Mouse (Mus musculus) kidney, embryonic 14.5 days (tissue): ENCODE results near the gene Stk11. TPM values are rescaled to one million over a fixed set of nuclear protein-coding genes. Genes with fewer than 3 reads are reported as not detected.

ENCODE experiments used
- ATAC-seq: fragments of 200-750 bp; cut with Nextera tagmentation; 2 replicates; pipeline ENCODE4 v1.8.0; 2017; ENCODE audit warnings: moderate number of reproducible peaks, mild to moderate bottlenecking, moderate TSS enrichment, moderate library complexity; ENCODE audit not compliant: low FRiP score, low TSS enrichment
- H3K27ac ChIP-seq: fragments of 300-500 bp; sonication (generic); 2 replicates; pipeline ENCODE4 v1.5.1; 2014; ENCODE audit warnings: low read depth, mild to moderate bottlenecking, low read length, moderate library complexity, mixed read lengths
- H3K27me3 ChIP-seq: fragments of 300-500 bp; sonication (generic); 2 replicates; pipeline ENCODE4 v1.6.1; 2014; ENCODE audit warnings: mild to moderate bottlenecking, low read length; ENCODE audit not compliant: control insufficient read depth, insufficient read depth
- H3K36me3 ChIP-seq: fragments of 300-500 bp; sonication (generic); 2 replicates; pipeline ENCODE4 v1.6.1; 2014; ENCODE audit warnings: low read length, mixed read lengths; ENCODE audit not compliant: control insufficient read depth, insufficient read depth
- H3K4me1 ChIP-seq: fragments of 300-500 bp; sonication (generic); 2 replicates; pipeline ENCODE4 v1.6.1; 2014; ENCODE audit warnings: low read length, mixed read lengths; ENCODE audit not compliant: control insufficient read depth, insufficient read depth
- H3K4me2 ChIP-seq: fragments of 300-500 bp; sonication (generic); replicated peaks from 2 replicates; pipeline ENCODE4 v1.6.1; 2014; ENCODE audit warnings: low read depth, mild to moderate bottlenecking, low read length
- H3K4me3 ChIP-seq: fragments of 300-500 bp; sonication (generic); 2 replicates; pipeline ENCODE4 v1.5.1; 2014; ENCODE audit warnings: mild to moderate bottlenecking, low read length
- H3K9ac ChIP-seq: fragments of 300-500 bp; sonication (generic); 2 replicates; pipeline ENCODE4 v1.6.1; 2014; ENCODE audit warnings: low read depth, mild to moderate bottlenecking, low read length, moderate library complexity
- H3K9me3 ChIP-seq: fragments of 300-500 bp; sonication (generic); 2 replicates; pipeline ENCODE4 v1.6.1; 2016; ENCODE audit warnings: low read length; ENCODE audit not compliant: control insufficient read depth
- WGBS: fragments of 180-500 bp; shearing (Covaris S2); extraction: QIAGEN DNeasy Blood & Tissue Kit; methylation state at CpG from one replicate; pipeline ENCODE4 v1.1.7; 2014; 5-methylcytosine and 5-hydroxymethylcytosine counted together
- polyA plus RNA-seq: library from polyadenylated mRNA; unstranded; fragments of >200 nt; fragmentation: Nextera tagmentation; extraction: Ambion mirVana; gene quantifications from 2 replicates; pipeline ENCODE4 v1.2.1, GENCODE M21; 2014

Gene Stk11
- polyA plus RNA-seq, 1 experiment from 2014 or later, result 26.6 TPM

GRCm38 (mm10) chr10:80103032-80103431 lies 12.6 kb upstream of the Stk11 start:
- H3K4me1 ChIP-seq, result peaks cover 20% of the 10 kb centered on the region
- no peaks in the 10 kb centered on the region for H3K27me3 ChIP-seq
- H3K36me3 ChIP-seq, result no peaks in the 10 kb centered on the region
- H3K27ac ChIP-seq, result peak overlapping the region; percentile 73
- H3K9ac ChIP-seq, result 0 out of 2 replicates have a peak overlapping the region, but pooled peaks have one; percentile 91
- ATAC-seq, result no peak
- WGBS, result 83% methylated on average over 2 of the region's 2 CpGs
- peak overlapping the region; percentile 95; the same call in 1 of the 2 replicates for H3K4me3 ChIP-seq
- no peak overlapping the region; the same call in 1 of the 2 replicates for H3K4me2 ChIP-seq
- no peaks in the 10 kb centered on the region for H3K9me3 ChIP-seq

GRCm38 (mm10) chr10:80104181-80104580 lies 11.4 kb upstream of the Stk11 start:
- WGBS, result 76% methylated on average over 3 of the region's 3 CpGs
- peaks cover 20% of the 10 kb centered on the region for H3K4me1 ChIP-seq
- H3K4me2 ChIP-seq, result no peak overlapping the region
- H3K27ac ChIP-seq, result no peak overlapping the region
- no peaks in the 10 kb centered on the region for H3K27me3 ChIP-seq
- H3K9me3 ChIP-seq, result no peaks in the 10 kb centered on the region
- no peak overlapping the region for H3K9ac ChIP-seq
- no peak overlapping the region for H3K4me3 ChIP-seq
- H3K36me3 ChIP-seq, result no peaks in the 10 kb centered on the region
- no peak for ATAC-seq

DNA sequence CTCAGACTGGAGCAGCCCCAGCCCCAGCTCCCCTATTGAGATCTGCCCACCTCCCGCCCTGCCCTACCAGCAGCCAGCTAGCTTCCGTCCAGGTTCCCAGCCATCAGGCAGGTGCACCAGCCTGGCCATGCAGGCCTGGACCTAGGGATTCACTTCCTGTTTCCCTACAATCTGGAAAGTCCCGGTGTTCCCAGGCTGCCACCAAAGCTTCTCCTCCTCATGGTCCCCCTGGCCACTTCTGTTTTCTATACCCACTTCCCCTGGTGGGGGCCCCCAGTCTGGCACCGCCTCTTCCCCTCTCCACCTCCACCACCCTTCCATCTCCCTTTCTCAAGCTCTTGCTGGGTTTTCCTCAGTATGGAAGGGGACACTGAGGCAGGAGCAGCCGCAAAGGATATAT lies 10.1 kb upstream of the Stk11 start, which contains the start of gene Sbno2:
Gene Sbno2 (minus strand): TSS at position 112 of the 400 bp plus-strand sequence.
- Histone ChIP-seq H3K27me3 (no peaks in the 10 kb centered on the region), H3K4me3 (no peak within 1 kb of the TSS), H3K4me2 (no peak within 1 kb of the TSS), H3K9ac (no peak within 1 kb of the TSS), H3K27ac (no peak within 1 kb of the TSS), H3K9me3 (no peaks in the 10 kb centered on the region), H3K4me1 (peaks cover 20% of the 10 kb centered on the region), H3K36me3 (no peaks in the 10 kb centered on the region)
- no peak for ATAC-seq
- WGBS, result 79% methylated on average over 5 of the region's 5 CpGs

DNA sequence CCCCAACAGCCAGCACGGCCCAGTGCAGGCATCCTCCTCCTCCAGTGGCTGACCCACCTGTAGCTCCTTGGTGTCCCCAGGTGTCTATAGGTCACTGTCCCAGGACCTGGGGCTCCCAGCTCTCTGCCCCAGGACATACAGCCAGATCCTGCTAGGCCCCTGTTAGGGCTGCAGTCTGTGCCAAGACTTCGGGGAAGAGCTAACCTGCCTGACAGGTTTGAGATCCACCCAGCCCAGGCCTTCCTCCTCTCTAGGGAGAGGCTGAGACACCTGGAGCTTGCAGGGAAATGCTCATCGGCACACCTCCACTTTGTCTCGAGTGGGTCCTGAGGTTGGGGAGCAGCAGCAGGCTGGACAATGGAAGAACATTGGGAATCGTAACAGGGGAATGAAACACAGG lies 9.7 kb upstream of the Stk11 start:
- WGBS, result 73% methylated on average over 5 of the region's 5 CpGs
- ATAC-seq, result no peak
- H3K27ac ChIP-seq, result no peak overlapping the region
- H3K27me3 ChIP-seq, result no peaks in the 10 kb centered on the region
- no peaks in the 10 kb centered on the region for H3K9me3 ChIP-seq
- no peak overlapping the region for H3K4me2 ChIP-seq
- peaks cover 15% of the 10 kb centered on the region for H3K4me1 ChIP-seq
- H3K9ac ChIP-seq, result no peak overlapping the region
- H3K4me3 ChIP-seq, result no peak overlapping the region
- H3K36me3 ChIP-seq, result no peaks in the 10 kb centered on the region

DNA sequence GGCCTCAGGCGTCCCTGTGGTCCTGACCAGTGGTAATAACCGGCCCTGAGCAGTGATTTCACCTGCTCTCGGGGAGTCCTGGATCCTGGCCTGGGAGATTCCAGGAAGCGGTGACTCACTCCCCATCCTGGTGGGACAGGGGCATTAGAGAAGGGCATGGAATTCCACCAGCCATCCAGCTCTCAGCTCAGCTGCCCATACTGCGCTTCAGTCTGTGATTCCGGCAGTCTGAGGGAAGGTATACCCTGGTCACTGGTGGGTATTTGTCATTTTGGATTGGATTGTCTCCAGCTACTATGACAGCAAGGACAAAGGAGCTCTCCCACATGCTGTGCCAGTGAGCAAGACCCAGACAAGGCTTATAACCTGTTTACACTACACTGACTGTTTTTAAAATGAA lies 7.9 kb upstream of the Stk11 start:
- Histone ChIP-seq H3K36me3 (no peaks in the 10 kb centered on the region), H3K4me1 (0 out of 2 replicates have a peak, but pooled peaks cover 3% of the 10 kb centered on the region), H3K27me3 (no peaks in the 10 kb centered on the region), H3K4me3 (no peak overlapping the region), H3K27ac (no peak overlapping the region), H3K9me3 (no peaks in the 10 kb centered on the region), H3K9ac (no peak overlapping the region), H3K4me2 (no peak overlapping the region)
- 61% methylated on average over 6 of the region's 6 CpGs for WGBS
- no peak for ATAC-seq

DNA sequence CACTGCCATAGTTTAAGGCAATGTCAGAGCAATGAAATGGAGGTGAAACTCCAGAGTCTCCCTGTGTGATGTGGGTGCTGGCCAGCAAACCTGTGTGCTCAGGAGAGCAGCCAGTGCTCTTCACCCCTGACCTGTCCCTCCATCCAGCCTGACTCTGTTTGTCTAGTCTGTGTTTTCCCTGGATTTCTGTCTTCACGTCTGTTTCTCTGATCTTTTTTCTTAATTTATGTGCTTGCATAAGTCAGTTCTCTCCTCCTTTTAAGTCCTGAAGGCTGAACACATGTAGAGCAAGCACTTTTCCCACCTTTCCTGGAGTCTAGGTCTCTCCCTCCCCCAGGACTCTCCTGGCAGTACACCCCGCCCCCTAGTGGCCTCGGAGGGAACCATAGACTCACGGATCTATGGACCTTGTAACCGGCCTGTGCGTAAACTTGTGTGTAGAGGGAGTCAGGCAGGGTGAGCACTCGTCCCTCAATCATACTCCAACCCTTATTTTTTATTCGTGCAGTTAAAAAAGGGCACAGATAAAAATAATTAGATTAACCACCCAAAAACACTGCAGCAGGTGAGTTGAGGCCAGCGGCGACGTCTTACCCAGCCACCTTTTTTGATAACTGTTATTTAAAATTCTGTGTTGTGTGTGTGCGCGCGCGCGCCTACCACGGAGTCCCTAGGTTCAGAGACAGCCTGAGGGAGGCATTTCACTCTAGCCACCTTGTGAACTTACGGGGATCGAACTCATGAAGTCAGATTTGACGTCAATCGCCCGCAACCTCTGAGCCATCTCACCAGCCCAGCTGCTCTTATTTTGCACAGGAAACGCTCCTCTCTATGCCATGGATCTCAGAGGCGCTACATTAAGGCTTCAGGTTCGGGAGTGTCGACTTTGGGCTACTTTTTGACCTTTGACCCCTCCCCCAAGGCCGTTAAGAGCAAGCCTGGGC lies 990 bp upstream of the Stk11 start:
- H3K36me3 ChIP-seq, result peaks cover 11% of the 10 kb centered on the region
- WGBS, result 2% methylated on average over 27 of the region's 27 CpGs
- peak overlapping the region; percentile 54 for H3K9ac ChIP-seq
- peak overlapping the region; percentile 45 for H3K4me2 ChIP-seq
- H3K27me3 ChIP-seq, result no peaks in the 10 kb centered on the region
- H3K27ac ChIP-seq, result peak overlapping the region; percentile 86
- peaks cover 22% of the 10 kb centered on the region for H3K4me1 ChIP-seq
- peak overlapping the region; percentile 93 for H3K4me3 ChIP-seq
- ATAC-seq, result peak; percentile 63
- no peaks in the 10 kb centered on the region for H3K9me3 ChIP-seq

GRCm38 (mm10) chr10:80115944-80116335 lies 337 bp downstream of the Stk11 start:
- Histone ChIP-seq H3K9me3 (no peaks in the 10 kb centered on the region), H3K4me3 (peak overlapping the region; percentile 93), H3K4me2 (peak overlapping the region; percentile 97), H3K27me3 (no peaks in the 10 kb centered on the region), H3K36me3 (peaks cover 21% of the 10 kb centered on the region), H3K4me1 (peaks cover 22% of the 10 kb centered on the region), H3K27ac (peak overlapping the region; percentile 66; the same call in 1 of the 2 replicates), H3K9ac (peak overlapping the region; percentile 92)
- WGBS, result under 1% methylated on average over 63 of the region's 63 CpGs
- no peak for ATAC-seq

GRCm38 (mm10) chr10:80116563-80116926 lies 942 bp downstream of the Stk11 start:
- no peaks in the 10 kb centered on the region for H3K27me3 ChIP-seq
- H3K4me2 ChIP-seq, result peak overlapping the region; percentile 97
- WGBS, result under 1% methylated on average over 27 of the region's 27 CpGs
- H3K9ac ChIP-seq, result peak overlapping the region; percentile 92
- H3K27ac ChIP-seq, result no peak overlapping the region
- ATAC-seq, result no peak
- peaks cover 23% of the 10 kb centered on the region for H3K36me3 ChIP-seq
- H3K9me3 ChIP-seq, result no peaks in the 10 kb centered on the region
- peak overlapping the region; percentile 93 for H3K4me3 ChIP-seq
- H3K4me1 ChIP-seq, result peaks cover 22% of the 10 kb centered on the region
